Mouse (Mus musculus): ENCODE measurements around the gene Itga3. TPM values are rescaled to one million over a fixed set of nuclear protein-coding genes. Genes with fewer than 3 reads are reported as not detected.

Itga3 gene
- total RNA-seq (2022), result 10 to 100 TPM; 15.0 to 19.9 (median 17.0) TPM

- DNase-seq (ENCODE audit: low spot score in 2 of 2), result peak; percentile 23 to 32
Observed at GRCm38 (mm10) chr11:95076536-95077111, at the start of gene Itga3. Gene Itga3, minus strand, starts transcription at chr11:95076801.

- no peak for DNase-seq (ENCODE audit: low spot score in 2 of 2)
Observed at GRCm38 (mm10) chr11:95125366-95125948, 48.9 kb upstream of the Itga3 start.

GRCm38 (mm10) chr11:95122100-95122489, 45.5 kb upstream of the Itga3 start:
- DNase-seq (ENCODE audit: low spot score in 2 of 2), result no peak

GRCm38 (mm10) chr11:95121161-95122099, 44.8 kb upstream of the Itga3 start:
- no peak for DNase-seq (ENCODE audit: low spot score in 2 of 2)

GRCm38 (mm10) chr11:95120633-95121020, 44.0 kb upstream of the Itga3 start:
- no peak for DNase-seq (ENCODE audit: low spot score in 2 of 2)

GRCm38 (mm10) chr11:95119990-95120632, 43.5 kb upstream of the Itga3 start, which contains the start of gene Dlx3:
Gene Dlx3, plus strand, starts transcription at chr11:95120119.
- no peak for DNase-seq (ENCODE audit: low spot score in 2 of 2)

GRCm38 (mm10) chr11:95118505-95118904, 41.9 kb upstream of the Itga3 start:
- peak; percentile 31 to 62 for DNase-seq (ENCODE audit: low spot score in 2 of 2)

GRCm38 (mm10) chr11:95117030-95117429, 40.4 kb upstream of the Itga3 start:
- peak; percentile 60 to 79 for DNase-seq (ENCODE audit: low spot score in 2 of 2)

- DNase-seq (ENCODE audit: low spot score in 2 of 2), result no peak
Observed at GRCm38 (mm10) chr11:95110081-95110480, 33.5 kb upstream of the Itga3 start.

- DNase-seq (ENCODE audit: low spot score in 2 of 2), result no peak
Observed at GRCm38 (mm10) chr11:95109000-95109399, 32.4 kb upstream of the Itga3 start.

- DNase-seq (ENCODE audit: low spot score in 2 of 2), result peak; percentile 56 to 79
Observed at GRCm38 (mm10) chr11:95106440-95107236, 30.0 kb upstream of the Itga3 start.

- DNase-seq (ENCODE audit: low spot score in 2 of 2), result no peak
Observed at GRCm38 (mm10) chr11:95105274-95105874, 28.8 kb upstream of the Itga3 start.

GRCm38 (mm10) chr11:95104266-95104665, 27.7 kb upstream of the Itga3 start:
- no peak for DNase-seq (ENCODE audit: low spot score in 2 of 2)

GRCm38 (mm10) chr11:95102161-95102904, 25.7 kb upstream of the Itga3 start:
- DNase-seq (ENCODE audit: low spot score in 2 of 2), result no peak

- DNase-seq (ENCODE audit: low spot score in 2 of 2), result no peak
Observed at GRCm38 (mm10) chr11:95101071-95101788, 24.6 kb upstream of the Itga3 start.

- no peak for DNase-seq (ENCODE audit: low spot score in 2 of 2)
Observed at GRCm38 (mm10) chr11:95100393-95100792, 23.8 kb upstream of the Itga3 start.

GRCm38 (mm10) chr11:95098346-95099095, 21.9 kb upstream of the Itga3 start:
- DNase-seq (ENCODE audit: low spot score in 2 of 2), result no peak

- DNase-seq (ENCODE audit: low spot score in 2 of 2), result no peak
Observed at GRCm38 (mm10) chr11:95097889-95098288, 21.3 kb upstream of the Itga3 start.
